Mouse (Mus musculus): Measurements from ENCODE around the gene Farp1.

GRCm38 (mm10) chr14:121092517-121092916 lies 57.5 kb downstream of the Farp1 start:
- TF ChIP-seq CTCF (IDR thresholded peaks at IDR 0.05; ENCODE audit: borderline replicate concordance, extremely low read depth, insufficient read depth, insufficient read length) (no peak), POLR2A (IDR thresholded peaks at IDR 0.05; ENCODE audit: borderline replicate concordance, extremely low read depth, insufficient read depth, insufficient read length, poor library complexity, severe bottlenecking) (no peak)
